Mouse (Mus musculus) kidney, postnatal 0 days (tissue): ENCODE measurements around the gene 4933436I01Rik. TPM values are rescaled to one million over a fixed set of nuclear protein-coding genes. Genes with fewer than 3 reads are reported as not detected.

Experiments
- ATAC-seq: fragments of 200-750 bp; cut with Nextera tagmentation; replicated peaks from 2 replicates; pipeline ENCODE4 v1.8.0; 2017; ENCODE audit warnings: low read depth, moderate number of reproducible peaks, moderate TSS enrichment, moderate library complexity; ENCODE audit not compliant: low FRiP score
- DNase-seq: peaks from one replicate; pipeline ENCODE4 v3.0.0-alpha.2; 2016; ENCODE audit warnings: low spot score
- H3K27ac ChIP-seq: fragments of 300-500 bp; sonication (generic); 2 replicates; pipeline ENCODE4 v1.5.1; 2014; ENCODE audit warnings: mild to moderate bottlenecking
- H3K27me3 ChIP-seq: fragments of 300-500 bp; sonication (generic); 2 replicates; pipeline ENCODE4 v1.6.1; 2014; ENCODE audit warnings: low read length, mixed read lengths; ENCODE audit not compliant: insufficient read depth
- H3K36me3 ChIP-seq: fragments of 300-500 bp; sonication (generic); 2 replicates; pipeline ENCODE4 v1.6.1; 2014; ENCODE audit warnings: low read length, mixed read lengths; ENCODE audit not compliant: insufficient read depth
- H3K4me1 ChIP-seq: fragments of 300-500 bp; sonication (generic); replicated peaks from 2 replicates; pipeline ENCODE4 v1.6.1; 2014; ENCODE audit warnings: antibody characterized with exemption, low read length, mixed read lengths; ENCODE audit not compliant: insufficient read depth
- H3K4me2 ChIP-seq: fragments of 300-500 bp; sonication (generic); 2 replicates; pipeline ENCODE4 v1.6.1; 2014; ENCODE audit warnings: mild to moderate bottlenecking, low read length, moderate library complexity, mixed read lengths
- H3K4me3 ChIP-seq: fragments of 300-500 bp; sonication (generic); replicated peaks from 2 replicates; pipeline ENCODE4 v1.5.1; 2014; ENCODE audit warnings: low read depth, low read length
- H3K9ac ChIP-seq: fragments of 300-500 bp; sonication (generic); 2 replicates; pipeline ENCODE4 v1.6.1; 2014; ENCODE audit warnings: low read depth, low read length
- H3K9me3 ChIP-seq: fragments of 300-500 bp; sonication (generic); replicated peaks from 2 replicates; pipeline ENCODE4 v1.6.1; 2016; ENCODE audit warnings: low read length, inconsistent platforms, mixed read lengths
- CTCF ChIP-seq: IDR thresholded peaks from 2 replicates; pipeline ENCODE4 v1.5.1; 2016; ENCODE audit warnings: antibody characterized with exemption, low read depth, mild to moderate bottlenecking, moderate library complexity
- WGBS: fragments of 180-500 bp; shearing (Covaris S2); extraction: QIAGEN DNeasy Blood & Tissue Kit; methylation state at CpG from one replicate; pipeline ENCODE4 v1.1.7; 2014; 5-methylcytosine and 5-hydroxymethylcytosine counted together
- polyA plus RNA-seq: library from polyadenylated mRNA; unstranded; fragments of >200 nt; fragmentation: Nextera tagmentation; extraction: Ambion mirVana; gene quantifications from 2 replicates; pipeline ENCODE4 v1.2.1, GENCODE M21; 2015

The 4933436I01Rik gene
- polyA plus RNA-seq = not detected in 2 replicates

- Histone ChIP-seq H3K9ac (no peak within 1 kb of the TSS), H3K4me3 (no peak within 1 kb of the TSS), H3K27me3 (no peaks in the 10 kb centered on the region), H3K36me3 (no peaks in the 10 kb centered on the region), H3K4me1 (no peaks in the 10 kb centered on the region), H3K27ac (no peak within 1 kb of the TSS), H3K4me2 (no peak within 1 kb of the TSS), H3K9me3 (no peaks in the 10 kb centered on the region)
- 42% methylated on average over 1 of the region's 1 CpGs for WGBS
- DNase-seq (no peak), ATAC-seq (no peak)
- no peak for TF ChIP-seq CTCF
Observed at GRCm38 (mm10) chrX:67921350-67921749, at the start of gene 4933436I01Rik. 4933436I01Rik (minus strand) TSS chrX:67921450.

DNA sequence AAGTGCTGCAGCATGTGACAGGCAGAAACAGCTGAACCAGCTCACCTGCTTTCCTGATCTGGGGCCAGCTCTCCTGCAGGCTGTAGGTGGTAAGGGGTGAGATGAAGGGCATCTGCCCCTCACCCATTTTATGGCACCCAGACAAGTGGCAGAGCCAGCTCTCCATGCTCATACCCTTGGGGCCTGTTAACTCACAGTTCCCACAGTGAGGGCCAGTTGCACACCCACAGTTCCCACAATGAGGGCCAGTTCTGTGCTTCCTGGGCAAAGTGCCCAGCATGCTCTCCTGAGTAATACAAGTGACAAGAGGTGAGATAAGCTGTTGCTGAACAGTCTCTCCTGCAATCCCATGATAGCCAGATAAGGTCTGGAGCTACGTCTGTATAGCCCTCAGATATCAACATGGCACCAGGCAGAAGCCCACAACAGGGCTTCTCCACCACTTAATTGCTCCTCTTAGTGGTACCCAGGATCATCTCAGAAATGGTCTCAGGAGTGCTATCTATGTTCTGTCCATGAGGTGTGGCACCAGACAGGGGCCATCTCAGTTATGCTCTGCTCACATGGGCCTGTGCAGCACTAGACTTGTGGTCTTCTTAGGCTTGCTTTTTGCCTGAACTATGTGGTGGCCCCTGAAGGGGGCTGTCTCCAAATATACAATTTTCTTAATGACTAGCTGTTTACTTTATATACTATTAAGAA is 3.7 kb upstream of the 4933436I01Rik start:
- no peak; the same call in 1 of the 2 replicates for ATAC-seq

GRCm38 (mm10) chrX:67883406-67883805 is 37.8 kb downstream of the 4933436I01Rik start:
- ATAC-seq (no peak), DNase-seq (peak; percentile 18)
- Histone ChIP-seq H3K4me3 (no peak overlapping the region), H3K9ac (no peak overlapping the region), H3K27me3 (no peaks in the 10 kb centered on the region), H3K36me3 (no peaks in the 10 kb centered on the region), H3K4me2 (no peak overlapping the region), H3K4me1 (no peaks in the 10 kb centered on the region), H3K9me3 (no peaks in the 10 kb centered on the region), H3K27ac (no peak overlapping the region)
- no peak for TF ChIP-seq CTCF
- 36% methylated on average over 3 of the region's 3 CpGs for WGBS

More for the DNA sequence above, 3.7 kb upstream of the 4933436I01Rik start:
- H3K36me3 ChIP-seq = no peaks in the 10 kb centered on the region
- no peak for TF ChIP-seq CTCF
- H3K4me1 ChIP-seq = no peaks in the 10 kb centered on the region
- no peak overlapping the region for H3K9ac ChIP-seq
- H3K4me3 ChIP-seq = no peak overlapping the region
- no peak for DNase-seq
- H3K4me2 ChIP-seq = no peak overlapping the region
- H3K9me3 ChIP-seq = no peaks in the 10 kb centered on the region
- H3K27me3 ChIP-seq = no peaks in the 10 kb centered on the region
- 41% methylated on average over 1 of the region's 1 CpGs for WGBS
- no peak overlapping the region for H3K27ac ChIP-seq

Other genes with a start within 250 kb of the 4933436I01Rik start
- not detected in 2 replicates for gene Gm1140, start 227.9 kb downstream of the 4933436I01Rik start, polyA plus RNA-seq
- gene Gm14692, start 225.8 kb downstream of the 4933436I01Rik start, polyA plus RNA-seq = not detected in 2 replicates